Mouse (Mus musculus): ENCODE data around the gene Nol10.
"Not testable (repeated sequence)": the region's sequence is repeated elsewhere in the genome, so short reads cannot be mapped to it uniquely, and the experiment has no call there.

Nol10 gene

GRCm38 (mm10) chr12:17455096-17455495 is 106.8 kb downstream of the Nol10 start:
- DNase-seq (ENCODE audit: low read depth, low spot score), result no peak

GRCm38 (mm10) chr12:17459223-17459622 is 111.0 kb downstream of the Nol10 start:
- DNase-seq (ENCODE audit: low read depth, low spot score), result not testable (repeated sequence)

GRCm38 (mm10) chr12:17463706-17464105 is 115.4 kb downstream of the Nol10 start:
- no peak for DNase-seq (ENCODE audit: low read depth, low spot score)

DNA sequence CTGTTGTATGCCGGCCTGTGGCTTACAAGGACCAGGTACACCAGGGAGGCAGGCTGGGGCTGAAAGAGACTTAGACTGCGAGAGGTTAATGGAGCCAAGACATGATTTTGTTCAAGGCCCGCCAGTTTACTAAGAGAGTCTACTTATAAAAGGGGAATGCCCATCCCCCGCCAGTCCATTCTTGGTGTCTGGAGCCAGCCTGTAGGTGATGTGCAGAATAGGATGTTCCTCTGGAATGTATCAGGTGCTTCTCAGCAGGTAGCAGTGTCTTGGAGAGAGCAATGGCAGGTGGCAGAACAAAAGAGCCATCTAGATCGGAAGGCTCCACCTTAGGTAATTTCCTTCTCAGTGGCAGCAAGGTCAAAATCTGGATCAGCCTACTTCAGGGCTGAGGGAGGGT is 116.3 kb downstream of the Nol10 start:
- not testable (repeated sequence) for DNase-seq (ENCODE audit: low read depth, low spot score)

DNA sequence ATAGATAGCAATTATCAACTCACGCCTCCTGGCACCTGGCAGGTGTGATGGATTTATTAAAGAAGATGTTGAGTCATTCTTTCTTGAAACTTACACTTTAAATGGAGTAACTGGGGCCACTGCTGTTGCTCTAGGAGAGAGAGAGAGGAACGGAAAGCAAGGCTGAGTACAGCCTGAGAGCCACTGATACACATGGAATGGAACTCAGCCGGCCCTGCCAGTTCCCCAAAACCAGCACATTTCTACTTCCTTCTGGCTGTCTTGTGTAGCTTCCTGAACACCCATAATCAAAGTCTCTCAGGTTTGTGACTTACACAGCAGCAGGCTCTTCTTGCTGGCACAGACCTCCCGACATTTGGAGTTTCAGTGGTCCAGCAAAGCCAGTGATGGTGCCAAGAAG is 118.5 kb downstream of the Nol10 start:
- DNase-seq (ENCODE audit: low read depth, low spot score), result no peak

DNA sequence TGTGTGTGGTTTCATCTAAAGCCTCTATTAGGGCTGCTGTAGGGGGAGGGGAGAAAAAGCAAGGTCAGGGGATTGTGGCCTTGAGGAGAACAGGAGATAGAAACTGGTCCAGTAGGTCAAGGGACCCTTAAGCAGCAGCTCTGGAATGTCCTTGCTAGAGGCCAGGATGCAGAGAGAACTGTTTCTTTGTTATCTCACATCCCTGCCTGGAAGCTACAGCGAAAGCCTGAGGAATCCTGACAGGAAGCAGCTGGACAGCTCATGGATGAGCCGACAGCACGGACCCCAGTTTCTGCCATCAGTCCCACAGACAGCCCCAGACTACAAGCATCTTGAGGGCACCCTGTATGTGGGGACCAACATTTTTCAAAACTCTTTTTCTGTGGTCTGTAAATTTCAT is 120.1 kb downstream of the Nol10 start:
- no peak for DNase-seq (ENCODE audit: low read depth, low spot score)

DNA sequence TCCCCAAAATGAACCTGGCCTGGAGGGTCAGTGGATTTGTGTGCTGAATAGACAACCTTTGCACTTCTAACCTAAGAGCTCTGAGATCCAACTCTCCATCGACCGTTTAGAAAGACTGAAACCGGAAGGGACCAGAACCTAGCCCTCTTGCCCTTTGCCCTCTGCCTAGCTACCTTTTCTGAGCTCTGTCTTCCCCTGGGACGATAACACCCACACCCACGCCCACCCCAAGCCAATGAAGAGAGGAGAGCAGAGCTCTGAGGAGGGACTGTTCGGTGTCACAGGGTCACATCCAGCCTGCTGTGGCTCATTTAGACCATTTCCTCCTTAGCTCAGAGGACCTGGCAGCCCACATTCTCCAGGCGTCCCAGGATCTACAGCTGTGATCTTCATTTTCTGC is 121.6 kb downstream of the Nol10 start:
- no peak for DNase-seq (ENCODE audit: low read depth, low spot score)

DNA sequence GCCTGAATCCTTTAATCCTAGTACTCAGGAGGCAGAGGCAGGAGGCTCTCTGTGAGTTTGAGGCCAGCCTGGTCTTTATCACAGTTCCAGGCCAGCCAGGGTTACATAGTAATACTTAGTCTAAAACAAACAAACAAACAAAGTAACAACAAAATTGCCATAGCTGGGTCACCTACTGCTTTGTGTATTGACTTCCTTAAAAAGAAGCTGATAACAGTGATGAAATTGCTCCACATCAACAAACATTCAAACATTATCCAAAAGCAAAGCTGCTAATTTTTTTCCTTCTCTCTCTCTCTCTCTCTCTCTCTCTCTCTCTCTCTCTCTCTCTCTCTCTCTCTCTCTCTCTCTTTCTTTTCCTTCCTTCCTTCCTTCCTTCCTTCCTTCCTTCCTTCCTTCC is 122.3 kb downstream of the Nol10 start:
- DNase-seq (ENCODE audit: low read depth, low spot score), result not testable (repeated sequence)

DNA sequence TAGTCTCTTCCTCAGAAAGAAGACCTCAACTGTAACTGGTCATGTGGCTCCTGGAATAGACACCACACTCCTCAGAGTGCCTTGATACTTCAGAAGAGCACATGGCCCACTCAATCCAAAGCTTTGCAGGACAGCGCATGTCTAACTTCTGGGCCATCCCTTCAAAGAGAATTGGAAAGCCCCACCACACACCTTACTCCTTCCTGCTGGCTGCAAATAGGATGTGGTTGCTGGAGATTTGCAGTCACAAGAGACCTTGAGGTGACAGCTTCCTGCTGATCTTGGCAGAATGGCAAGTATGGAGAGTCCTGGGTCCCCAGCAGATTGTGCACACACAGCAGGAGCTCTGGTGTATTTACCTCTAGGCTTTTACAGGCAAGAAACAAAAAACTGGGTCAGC is 123.1 kb downstream of the Nol10 start:
- no peak for DNase-seq (ENCODE audit: low read depth, low spot score)

- DNase-seq (ENCODE audit: low read depth, low spot score), result no peak
Measured at GRCm38 (mm10) chr12:17473128-17473527, 124.9 kb downstream of the Nol10 start.

GRCm38 (mm10) chr12:17473862-17474261 is 125.6 kb downstream of the Nol10 start:
- DNase-seq (ENCODE audit: low read depth, low spot score), result no peak

- DNase-seq (ENCODE audit: low read depth, low spot score), result no peak
Measured at GRCm38 (mm10) chr12:17474681-17475080, 126.4 kb downstream of the Nol10 start.

DNA sequence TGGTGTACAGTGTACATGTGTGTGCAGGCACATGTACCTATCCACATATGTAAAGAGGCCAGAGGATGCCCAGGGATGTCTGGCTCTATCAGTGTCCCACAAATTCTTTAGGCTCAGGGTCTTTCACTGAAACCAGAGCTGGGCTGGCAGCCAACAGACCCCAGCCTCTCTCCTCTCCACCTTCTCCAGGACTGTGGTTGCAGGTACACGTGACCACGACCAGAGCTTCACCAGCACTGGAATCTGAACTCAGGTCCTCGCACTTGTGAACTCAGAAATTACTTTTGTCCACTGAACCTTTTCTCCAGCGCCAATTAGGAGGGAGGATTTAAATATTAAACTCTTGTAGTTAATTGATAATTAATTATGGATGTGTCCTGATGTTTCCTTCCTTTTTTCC is 126.9 kb downstream of the Nol10 start:
- DNase-seq (ENCODE audit: low read depth, low spot score), result no peak

DNA sequence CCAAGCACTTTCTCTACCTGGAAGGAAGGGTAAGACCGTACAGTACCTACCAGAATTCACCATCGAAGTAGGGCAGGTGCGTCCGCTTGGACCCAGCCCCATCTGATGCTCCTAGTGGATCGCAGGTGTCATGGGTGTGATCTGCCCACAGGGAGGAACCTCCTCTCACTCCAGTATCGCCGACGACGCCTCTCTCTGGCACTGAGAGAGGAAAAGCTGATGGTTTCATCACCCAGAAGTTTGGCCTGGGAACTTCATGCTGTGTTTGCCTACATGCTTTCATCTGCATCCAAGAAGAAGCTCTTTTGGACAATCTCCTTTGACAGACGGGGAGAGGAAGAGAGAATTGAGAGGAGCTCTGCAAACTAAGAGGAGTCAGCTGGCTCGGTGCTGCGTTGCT is 129.9 kb downstream of the Nol10 start:
- no peak for DNase-seq (ENCODE audit: low read depth, low spot score)

DNA sequence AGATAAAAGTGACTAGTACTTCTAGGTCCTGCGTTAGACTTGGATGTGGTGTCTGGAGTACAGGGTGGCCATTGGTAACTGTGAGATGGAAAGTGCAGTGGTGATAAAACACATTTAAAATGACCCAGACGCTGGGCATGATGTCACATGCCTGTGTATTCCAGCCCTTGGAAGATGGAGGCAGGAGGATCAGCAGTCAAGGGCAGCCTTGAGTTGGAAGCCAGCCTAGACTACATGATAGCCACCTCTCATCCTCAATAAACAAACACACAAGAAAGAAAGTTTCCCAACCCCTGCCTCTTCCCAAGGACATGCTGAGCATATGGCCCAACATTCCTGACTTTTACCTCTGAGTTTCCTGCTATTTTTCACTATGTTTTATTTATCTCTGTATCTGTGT is 130.6 kb downstream of the Nol10 start:
- DNase-seq (ENCODE audit: low read depth, low spot score), result no peak
